Mouse (Mus musculus) cerebellum, adult 2 months (tissue): ENCODE measurements around the gene Lrfn3.

ENCODE experiments used
- CTCF ChIP-seq: fragments of 200-500 bp; IDR thresholded peaks from 2 replicates; pipeline ENCODE4 v1.5.1; 2011; ENCODE audit warnings: low read depth, mild to moderate bottlenecking, control low read depth, low read length, moderate library complexity, borderline replicate concordance; ENCODE audit not compliant: insufficient read depth
- POLR2A ChIP-seq: fragments of 200-500 bp; IDR thresholded peaks from 2 replicates; pipeline ENCODE4 v1.6.1; 2011; ENCODE audit warnings: low read length, control low read depth, borderline replicate concordance; ENCODE audit not compliant: insufficient read depth

DNA sequence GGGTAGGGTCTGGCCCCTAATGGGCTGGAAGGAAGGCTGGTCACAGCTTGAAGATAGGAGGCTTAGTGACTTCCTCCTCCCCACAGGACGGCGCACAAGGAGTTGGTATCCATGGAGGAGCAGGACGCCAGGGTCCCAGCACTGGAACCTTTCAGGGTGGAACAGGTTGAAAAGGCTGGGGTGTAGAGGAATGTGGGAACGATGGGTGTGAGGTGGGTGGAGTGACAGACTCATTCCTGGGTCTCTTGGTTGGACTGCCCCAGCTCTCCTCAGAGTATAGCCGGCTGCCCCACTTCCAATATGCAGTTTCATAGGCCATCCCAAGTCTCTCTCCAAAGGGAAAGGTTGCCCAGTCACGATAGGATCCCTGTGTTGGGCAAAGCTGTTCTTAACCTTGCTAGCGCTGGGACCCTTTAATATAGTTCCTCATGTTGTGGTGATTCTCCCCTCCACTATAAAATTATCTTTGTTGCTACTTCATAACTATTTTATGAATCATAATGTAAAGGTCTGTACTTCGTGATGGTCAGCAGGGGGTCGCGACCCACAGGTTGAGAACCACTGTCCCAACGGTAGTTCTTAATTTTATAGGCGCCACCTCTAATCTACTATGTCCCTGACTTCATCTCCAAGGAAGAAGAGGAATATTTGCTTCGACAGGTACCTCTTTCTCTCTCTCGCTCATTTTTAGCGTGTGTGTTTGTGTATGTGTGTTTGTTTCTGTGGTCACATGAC lies 53.0 kb downstream of the Lrfn3 start:
- TF ChIP-seq CTCF (no peak), POLR2A (no peak)
